Comparison of ENCODE assay signal across 25 mouse cellular contexts in genomic region chr11:93653401-93653800, GRCm38 (mm10).
A peak's percentile ranks its signal among the peaks of the same experiment; 100 is the strongest.
DNase-seq lines count a peak whose midpoint lies in the region; ATAC-seq and TF ChIP-seq lines count a peak whose summit lies in the region.
"Had no signal": no experiment of that assay in that cellular context is flagged by ENCODE, and none has a peak within 500 bp of the region (broad histone marks: within the 10 kb centered on the region; RNA-seq: fewer than 3 reads in every experiment).

No protein-coding gene starts in this region.

- no peak for TF ChIP-seq CTCF in olfactory bulb, adult 2 months (IDR thresholded peaks at IDR 0.05; ENCODE audit: insufficient read depth, low read depth, low read length)

- ATAC-seq in frontal cortex, adult (ENCODE audit: low TSS enrichment): peak; percentile 57
- ATAC-seq: CD4-positive, CD25-positive, alpha-beta regulatory T cell, adult 4 months; hindbrain, embryonic 16.5 days; lung, postnatal 0 days had no signal

- H3K4me1 ChIP-seq in olfactory bulb, adult 2 months (ENCODE audit: control insufficient read depth, insufficient read depth, low read length): peaks cover 3% of the 10 kb centered on the region
- H3K4me1 ChIP-seq: embryonic facial prominence, embryonic 13.5 days; kidney, embryonic 15.5 days; limb, embryonic 15.5 days; liver, embryonic 13.5 days; megakaryocyte, embryonic 14.5 days; midbrain, embryonic 12.5 days had no signal

- H3K4me3 ChIP-seq in olfactory bulb, adult 2 months (ENCODE audit: insufficient read depth, low read depth, low read length): no peak overlapping the region
- H3K4me3 ChIP-seq: embryonic facial prominence, embryonic 13.5 days; kidney, embryonic 15.5 days; limb, embryonic 10.5 days; limb, embryonic 15.5 days; liver, embryonic 13.5 days; megakaryocyte, embryonic 14.5 days; midbrain, embryonic 12.5 days; myocyte; neural tube, embryonic 12.5 days had no signal

- WGBS in olfactory bulb, adult 2 months: 31% methylated on average over 3 of the region's 3 CpGs

- DNase-seq in frontal cortex, postnatal 10 days (ENCODE audit: low spot score in 2 of 2): no peak
- DNase-seq in cerebellum, adult 18-20 months: peak; percentile 44 to 57
- peak; percentile 59 for DNase-seq in cerebellum, adult 9-11 months
- DNase-seq in kidney, postnatal 10 days: no peak
- DNase-seq in heart, adult 18-20 months: no peak
- DNase-seq: kidney, adult 18-20 months; kidney, postnatal 4 days; liver, embryonic 13.5 days; lung, adult 18-20 months; lung, postnatal 4 days; spleen, adult 18-20 months; thymus, postnatal 14 days had no signal

- no peak for TF ChIP-seq POLR2A in olfactory bulb, adult 2 months (IDR thresholded peaks at IDR 0.05; ENCODE audit: insufficient read depth, low read depth, low read length)

- 0 out of 2 replicates have a peak overlapping the region, but pooled peaks have one; percentile 45 for H3K27ac ChIP-seq in olfactory bulb, adult 2 months (ENCODE audit: insufficient read depth, low read depth, low read length)
- H3K27ac ChIP-seq: embryonic facial prominence, embryonic 13.5 days; kidney, embryonic 15.5 days; limb, embryonic 10.5 days; limb, embryonic 15.5 days; liver, embryonic 13.5 days; midbrain, embryonic 12.5 days; neural tube, embryonic 12.5 days had no signal

Comparison
In these comparisons a context has a peak if more than half of its experiments do, and no peak if none do; other contexts are left out.
1. DNase-seq: peak in cerebellum, adult 18-20 months (2 of 2) and cerebellum, adult 9-11 months (single experiment); none in frontal cortex, postnatal 10 days (0 of 2), kidney, postnatal 10 days (single experiment) and heart, adult 18-20 months (0 of 2).